Mouse (Mus musculus): ENCODE results near the gene Nedd9. TPM values are rescaled to one million over a fixed set of nuclear protein-coding genes. Genes with fewer than 3 reads are reported as not detected.
A peak's percentile ranks its signal among the peaks of the same experiment; 100 is the strongest.

The Nedd9 gene
- polyA plus RNA-seq, 1 experiment from 2014 or later = 25.4 TPM

- Histone ChIP-seq H3K4me2 (replicated peaks) (no peak overlapping the region), H3K4me3 (no peak overlapping the region), H3K4me1 (peaks cover 37% of the 10 kb centered on the region), H3K9me3 (no peaks in the 10 kb centered on the region), H3K27ac (replicated peaks) (peak overlapping the region; percentile 43; the same call in 1 of the 2 replicates), H3K27me3 (no peaks in the 10 kb centered on the region), H3K9ac (replicated peaks) (no peak overlapping the region), H3K36me3 (peaks cover 6% of the 10 kb centered on the region; the same call in 1 of the 2 replicates)
- WGBS = 61% methylated on average over 9 of the region's 9 CpGs
- no peak for ATAC-seq (replicated peaks)
Observed at GRCm38 (mm10) chr13:41341422-41341821, 145.7 kb downstream of the Nedd9 start.

DNA sequence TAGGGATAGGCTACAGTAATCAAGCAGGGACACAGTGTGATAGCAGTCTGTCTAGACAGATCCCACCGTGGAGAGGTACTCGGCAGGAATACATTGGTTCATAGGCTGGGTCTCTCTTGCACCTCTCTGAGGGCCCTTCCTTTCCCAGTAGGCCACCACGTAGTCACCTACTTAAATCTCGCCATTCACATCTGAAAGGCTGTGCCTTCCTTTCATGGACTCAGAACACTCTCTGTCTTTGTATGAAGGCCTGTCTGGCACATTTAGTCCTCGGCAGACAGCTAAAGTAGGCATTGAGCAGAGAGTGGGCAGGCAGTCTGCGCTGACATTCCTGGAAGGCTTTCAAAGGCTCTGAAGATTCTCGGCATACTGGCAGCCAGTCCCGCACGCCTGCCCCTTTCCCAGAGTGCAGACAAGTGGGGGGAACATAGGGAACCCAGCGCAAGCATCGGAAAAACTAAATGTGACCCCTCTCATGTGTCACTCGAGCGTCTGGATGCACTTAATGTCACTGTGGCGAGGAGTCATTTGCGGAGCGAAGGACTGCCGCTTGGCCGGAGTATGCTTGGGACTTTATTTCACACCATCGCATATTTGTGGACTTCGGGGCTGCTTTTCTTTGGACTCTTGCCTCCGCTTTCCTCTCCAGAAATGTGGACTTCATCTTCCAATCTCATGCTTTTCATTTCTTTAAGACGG is 147.4 kb downstream of the Nedd9 start:
- Histone ChIP-seq H3K4me2 (replicated peaks) (peak overlapping the region; percentile 33), H3K36me3 (peaks cover 6% of the 10 kb centered on the region; the same call in 1 of the 2 replicates), H3K4me3 (peak overlapping the region; percentile 6; the same call in 1 of the 2 replicates), H3K27ac (replicated peaks) (peak overlapping the region; percentile 85), H3K27me3 (no peaks in the 10 kb centered on the region), H3K9me3 (no peaks in the 10 kb centered on the region), H3K4me1 (peaks cover 41% of the 10 kb centered on the region), H3K9ac (replicated peaks) (peak overlapping the region; percentile 22; the same call in 1 of the 2 replicates)
- ATAC-seq (replicated peaks) = peak; percentile 88
- WGBS = 28% methylated on average over 22 of the region's 22 CpGs

- no peaks in the 10 kb centered on the region for H3K9me3 ChIP-seq
- H3K4me2 ChIP-seq (replicated peaks) = no peak overlapping the region
- 0 out of 2 replicates have a peak, but pooled peaks have one; percentile 3 for ATAC-seq (replicated peaks)
- peak overlapping the region; percentile 85 for H3K27ac ChIP-seq (replicated peaks)
- H3K4me1 ChIP-seq = peaks cover 44% of the 10 kb centered on the region
- H3K36me3 ChIP-seq = peaks cover 6% of the 10 kb centered on the region; the same call in 1 of the 2 replicates
- H3K4me3 ChIP-seq = no peak overlapping the region
- H3K27me3 ChIP-seq = no peaks in the 10 kb centered on the region
- H3K9ac ChIP-seq (replicated peaks) = no peak overlapping the region
- WGBS = 33% methylated on average over 5 of the region's 5 CpGs
Observed at GRCm38 (mm10) chr13:41339195-41339594, 148.0 kb downstream of the Nedd9 start.

DNA sequence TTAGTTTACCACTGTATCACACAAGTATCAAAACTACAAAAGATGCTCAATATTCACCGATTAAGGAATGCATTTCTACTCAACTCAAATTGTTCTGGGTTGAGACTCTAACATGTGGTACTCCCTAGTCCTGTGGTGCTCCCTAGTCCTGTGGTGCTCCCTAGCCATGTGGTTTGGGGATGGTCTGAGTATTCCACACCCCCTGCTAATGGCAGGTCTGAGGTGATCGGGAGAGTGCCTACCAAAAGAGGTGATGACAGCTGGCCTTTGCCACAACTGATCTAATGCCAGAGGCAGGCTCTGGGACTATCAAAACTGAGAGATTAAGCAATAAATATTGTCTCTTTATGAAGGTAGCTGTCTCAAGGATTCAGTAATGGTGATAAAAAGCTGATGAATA is 149.8 kb downstream of the Nedd9 start:
- peaks cover 6% of the 10 kb centered on the region; the same call in 1 of the 2 replicates for H3K36me3 ChIP-seq
- no peak overlapping the region for H3K27ac ChIP-seq (replicated peaks)
- no peak overlapping the region for H3K4me2 ChIP-seq (replicated peaks)
- no peaks in the 10 kb centered on the region for H3K27me3 ChIP-seq
- H3K4me1 ChIP-seq = peaks cover 53% of the 10 kb centered on the region
- H3K4me3 ChIP-seq = no peak overlapping the region
- ATAC-seq (replicated peaks) = no peak
- 92% methylated on average over 2 of the region's 2 CpGs for WGBS
- H3K9me3 ChIP-seq = no peaks in the 10 kb centered on the region
- no peak overlapping the region for H3K9ac ChIP-seq (replicated peaks)

GRCm38 (mm10) chr13:41336260-41336659 is 150.9 kb downstream of the Nedd9 start:
- WGBS = 51% methylated on average over 6 of the region's 6 CpGs
- H3K4me1 ChIP-seq = peaks cover 48% of the 10 kb centered on the region
- no peak overlapping the region for H3K4me2 ChIP-seq (replicated peaks)
- H3K9me3 ChIP-seq = no peaks in the 10 kb centered on the region
- H3K27me3 ChIP-seq = no peaks in the 10 kb centered on the region
- peaks cover 6% of the 10 kb centered on the region; the same call in 1 of the 2 replicates for H3K36me3 ChIP-seq
- no peak overlapping the region for H3K4me3 ChIP-seq
- no peak overlapping the region for H3K9ac ChIP-seq (replicated peaks)
- no peak for ATAC-seq (replicated peaks)
- H3K27ac ChIP-seq (replicated peaks) = peak overlapping the region; percentile 31; the same call in 1 of the 2 replicates

GRCm38 (mm10) chr13:41335767-41336166 is 151.4 kb downstream of the Nedd9 start:
- WGBS = 89% methylated on average over 5 of the region's 5 CpGs
- Histone ChIP-seq H3K27me3 (no peaks in the 10 kb centered on the region), H3K9me3 (no peaks in the 10 kb centered on the region), H3K4me2 (replicated peaks) (no peak overlapping the region), H3K27ac (replicated peaks) (peak overlapping the region; percentile 31; the same call in 1 of the 2 replicates), H3K36me3 (peaks cover 6% of the 10 kb centered on the region; the same call in 1 of the 2 replicates), H3K4me3 (no peak overlapping the region), H3K9ac (replicated peaks) (no peak overlapping the region), H3K4me1 (peaks cover 43% of the 10 kb centered on the region)
- no peak for ATAC-seq (replicated peaks)

GRCm38 (mm10) chr13:41334641-41335000 is 152.5 kb downstream of the Nedd9 start:
- no peak overlapping the region for H3K4me3 ChIP-seq
- no peaks in the 10 kb centered on the region for H3K27me3 ChIP-seq
- H3K27ac ChIP-seq (replicated peaks) = no peak overlapping the region
- H3K9ac ChIP-seq (replicated peaks) = no peak overlapping the region
- no peaks in the 10 kb centered on the region for H3K9me3 ChIP-seq
- 38% methylated on average over 5 of the region's 5 CpGs for WGBS
- peaks cover 6% of the 10 kb centered on the region; the same call in 1 of the 2 replicates for H3K36me3 ChIP-seq
- H3K4me1 ChIP-seq = peaks cover 35% of the 10 kb centered on the region
- no peak for ATAC-seq (replicated peaks)
- no peak overlapping the region for H3K4me2 ChIP-seq (replicated peaks)

DNA sequence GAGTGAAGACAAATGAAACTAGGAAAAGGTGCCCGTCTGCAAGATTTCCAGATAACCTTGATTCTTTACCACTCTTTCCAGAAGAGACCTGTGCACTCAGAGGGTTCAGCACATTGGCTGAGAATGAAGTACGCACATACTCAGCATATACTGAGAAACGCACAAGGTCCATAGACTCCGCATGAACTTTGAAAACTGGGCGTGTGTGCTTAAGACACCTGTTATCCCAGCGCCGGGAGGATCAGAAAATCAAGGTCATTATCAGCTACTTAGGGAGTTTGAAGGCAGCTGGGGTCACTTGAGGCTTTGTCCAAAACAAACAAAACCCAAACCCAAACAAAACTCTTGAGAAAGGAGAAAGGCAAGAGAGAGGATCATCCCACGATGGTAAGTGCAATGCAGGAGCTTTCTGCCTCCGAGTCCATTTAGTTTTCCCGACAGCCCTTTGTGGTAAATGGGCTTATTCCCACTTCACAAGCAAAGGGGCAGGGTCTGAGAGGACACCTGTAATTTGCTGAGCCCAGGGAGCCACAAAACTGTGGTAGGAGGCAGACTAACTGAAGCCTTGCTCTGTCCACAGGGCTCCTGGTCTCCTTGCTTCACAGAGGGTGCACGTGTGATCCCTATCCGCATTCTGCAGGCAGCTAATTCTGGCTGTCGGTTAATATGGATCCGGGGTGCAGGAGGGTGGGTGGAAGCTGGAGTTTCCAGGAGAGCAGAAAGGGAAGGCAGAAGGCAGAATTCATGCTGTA is 153.1 kb downstream of the Nedd9 start:
- no peak overlapping the region for H3K27ac ChIP-seq (replicated peaks)

GRCm38 (mm10) chr13:41331671-41332340 is 155.4 kb downstream of the Nedd9 start:
- Histone ChIP-seq H3K9me3 (no peaks in the 10 kb centered on the region), H3K9ac (replicated peaks) (no peak overlapping the region), H3K4me3 (no peak overlapping the region), H3K4me1 (peaks cover 33% of the 10 kb centered on the region), H3K4me2 (replicated peaks) (no peak overlapping the region), H3K27me3 (no peaks in the 10 kb centered on the region), H3K27ac (replicated peaks) (no peak overlapping the region), H3K36me3 (no peaks in the 10 kb centered on the region)
- 93% methylated on average over 7 of the region's 7 CpGs for WGBS
- ATAC-seq (replicated peaks) = no peak

More for the DNA sequence above, 153.1 kb downstream of the Nedd9 start:
- no peak for ATAC-seq (replicated peaks)
- Histone ChIP-seq H3K9me3 (no peaks in the 10 kb centered on the region), H3K9ac (replicated peaks) (no peak overlapping the region), H3K27me3 (no peaks in the 10 kb centered on the region), H3K4me3 (no peak overlapping the region), H3K36me3 (peaks cover 6% of the 10 kb centered on the region; the same call in 1 of the 2 replicates), H3K4me1 (peaks cover 29% of the 10 kb centered on the region), H3K4me2 (replicated peaks) (no peak overlapping the region)
- 71% methylated on average over 14 of the region's 14 CpGs for WGBS

DNA sequence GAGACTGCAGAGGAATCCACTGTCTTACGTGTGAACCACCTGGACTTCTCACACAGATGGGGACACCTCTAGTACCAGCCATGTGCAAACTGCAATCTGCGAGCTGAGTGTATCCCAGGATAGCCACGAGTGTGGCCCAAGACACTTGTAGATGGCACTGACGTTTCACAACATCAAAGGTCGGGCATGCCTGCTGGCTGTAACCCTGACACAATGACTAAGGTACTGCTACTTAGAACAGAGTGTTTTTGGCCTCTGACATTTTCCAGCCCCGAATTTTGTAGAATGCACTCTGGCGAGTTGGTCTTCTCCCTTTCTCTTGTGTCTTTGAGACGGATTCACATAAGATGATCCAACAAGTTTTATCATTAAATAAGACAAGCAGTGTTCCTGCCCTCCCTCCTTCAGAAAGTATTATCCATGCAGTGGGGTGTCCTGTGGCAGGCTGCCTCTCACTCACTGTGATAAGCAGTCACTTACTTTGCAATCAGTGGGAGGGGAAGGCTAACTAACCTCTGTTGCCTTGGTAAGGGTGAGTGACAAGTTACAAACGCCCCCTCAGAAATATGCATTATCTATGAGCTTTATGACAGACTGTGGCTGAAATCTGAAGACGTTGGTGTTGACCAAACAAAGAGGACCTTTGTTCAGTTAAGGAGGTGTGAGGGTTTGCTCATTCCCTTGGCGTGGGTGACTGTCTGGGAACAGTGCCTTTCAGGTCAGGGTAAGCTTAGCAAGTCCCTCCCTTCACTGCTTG is 156.4 kb downstream of the Nedd9 start:
- no peaks in the 10 kb centered on the region for H3K9me3 ChIP-seq
- no peak for ATAC-seq (replicated peaks)
- no peak overlapping the region for H3K4me3 ChIP-seq
- no peaks in the 10 kb centered on the region for H3K27me3 ChIP-seq
- no peak overlapping the region for H3K4me2 ChIP-seq (replicated peaks)
- 81% methylated on average over 11 of the region's 11 CpGs for WGBS
- H3K27ac ChIP-seq (replicated peaks) = no peak overlapping the region
- no peaks in the 10 kb centered on the region for H3K36me3 ChIP-seq
- H3K4me1 ChIP-seq = peaks cover 24% of the 10 kb centered on the region
- H3K9ac ChIP-seq (replicated peaks) = no peak overlapping the region

- Histone ChIP-seq H3K27me3 (no peaks in the 10 kb centered on the region), H3K4me2 (replicated peaks) (no peak overlapping the region), H3K4me1 (peaks cover 22% of the 10 kb centered on the region), H3K36me3 (no peaks in the 10 kb centered on the region), H3K4me3 (no peak overlapping the region), H3K9ac (replicated peaks) (no peak overlapping the region), H3K27ac (replicated peaks) (no peak overlapping the region), H3K9me3 (no peaks in the 10 kb centered on the region)
- 86% methylated on average over 4 of the region's 4 CpGs for WGBS
- ATAC-seq (replicated peaks) = no peak
Observed at GRCm38 (mm10) chr13:41330051-41330450, 157.1 kb downstream of the Nedd9 start.

Data from forebrain, embryonic 15.5 days (tissue).